Mouse (Mus musculus) intestine, embryonic 16.5 days (tissue): Measurements from ENCODE around the gene Arcn1. TPM values are rescaled to one million over a fixed set of nuclear protein-coding genes. Genes with fewer than 3 reads are reported as not detected.

Experiments
- ATAC-seq: fragments of 200-750 bp; cut with Nextera tagmentation; 2 replicates; pipeline ENCODE4 v1.8.0; 2017; ENCODE audit warnings: moderate TSS enrichment, moderate library complexity
- H3K27ac ChIP-seq: fragments of 300-500 bp; sonication (generic); 2 replicates; pipeline ENCODE4 v1.5.1; 2014; ENCODE audit warnings: mild to moderate bottlenecking, low read length
- H3K27me3 ChIP-seq: fragments of 300-500 bp; sonication (generic); replicated peaks from 2 replicates; pipeline ENCODE4 v1.6.1; 2014; ENCODE audit warnings: low read length, control low read depth, mixed read lengths; ENCODE audit not compliant: control insufficient read depth, insufficient read depth
- H3K36me3 ChIP-seq: fragments of 300-500 bp; sonication (generic); 2 replicates; pipeline ENCODE4 v1.6.1; 2014; ENCODE audit warnings: low read length, control low read depth; ENCODE audit not compliant: control insufficient read depth, insufficient read depth
- H3K4me1 ChIP-seq: fragments of 300-500 bp; sonication (generic); 2 replicates; pipeline ENCODE4 v1.6.1; 2014; ENCODE audit warnings: low read length, control low read depth, mixed read lengths; ENCODE audit not compliant: control insufficient read depth, insufficient read depth
- H3K4me2 ChIP-seq: fragments of 300-500 bp; sonication (generic); 2 replicates; pipeline ENCODE4 v1.6.1; 2014; ENCODE audit warnings: low read depth, low read length, control low read depth
- H3K4me3 ChIP-seq: fragments of 300-500 bp; sonication (generic); 2 replicates; pipeline ENCODE4 v1.5.1; 2014; ENCODE audit warnings: mild to moderate bottlenecking, low read length
- H3K9ac ChIP-seq: fragments of 300-500 bp; sonication (generic); 2 replicates; pipeline ENCODE4 v1.6.1; 2014; ENCODE audit warnings: low read depth, low read length
- H3K9me3 ChIP-seq: fragments of 300-500 bp; sonication (generic); 2 replicates; pipeline ENCODE4 v1.6.1; 2016; ENCODE audit warnings: low read length, control low read depth; ENCODE audit not compliant: control insufficient read depth
- WGBS: fragments of 180-500 bp; shearing (Covaris S2); extraction: QIAGEN DNeasy Blood & Tissue Kit; methylation state at CpG from one replicate; pipeline ENCODE4 v1.1.7; 2014; 5-methylcytosine and 5-hydroxymethylcytosine counted together
- polyA plus RNA-seq: library from polyadenylated mRNA; unstranded; fragments of >200 nt; fragmentation: Nextera tagmentation; extraction: Ambion mirVana; gene quantifications from 2 replicates; pipeline ENCODE4 v1.2.1, GENCODE M21; 2015

The Arcn1 gene
- polyA plus RNA-seq = 187 and 196 TPM in 2 replicates

- Histone ChIP-seq H3K36me3 (no peaks in the 10 kb centered on the region), H3K9ac (peak within 1 kb of the TSS; percentile 95), H3K9me3 (no peaks in the 10 kb centered on the region), H3K27ac (peak within 1 kb of the TSS; percentile 96), H3K27me3 (no peaks in the 10 kb centered on the region), H3K4me3 (peak within 1 kb of the TSS; percentile 94), H3K4me1 (peaks cover 19% of the 10 kb centered on the region), H3K4me2 (peak within 1 kb of the TSS; percentile 56)
- ATAC-seq = peak; percentile 90
- under 1% methylated on average over 82 of the region's 82 CpGs for WGBS
These were observed at the start of gene Arcn1, which contains the start of gene Ift46 for GRCm38 (mm10) chr9:44767101-44768028. Arcn1 (minus strand) TSS chr9:44767845. Ift46 (plus strand) TSS chr9:44767908.

- H3K9ac ChIP-seq = no peak overlapping the region
- no peak overlapping the region for H3K4me2 ChIP-seq
- H3K9me3 ChIP-seq = no peaks in the 10 kb centered on the region
- peaks cover 30% of the 10 kb centered on the region for H3K36me3 ChIP-seq
- H3K4me3 ChIP-seq = no peak overlapping the region
- WGBS = 94% methylated on average over 8 of the region's 8 CpGs
- no peak overlapping the region for H3K27ac ChIP-seq
- no peaks in the 10 kb centered on the region for H3K27me3 ChIP-seq
- no peaks in the 10 kb centered on the region for H3K4me1 ChIP-seq
- no peak for ATAC-seq
These were observed 46.5 kb upstream of the Arcn1 start for GRCm38 (mm10) chr9:44814179-44814578.

DNA sequence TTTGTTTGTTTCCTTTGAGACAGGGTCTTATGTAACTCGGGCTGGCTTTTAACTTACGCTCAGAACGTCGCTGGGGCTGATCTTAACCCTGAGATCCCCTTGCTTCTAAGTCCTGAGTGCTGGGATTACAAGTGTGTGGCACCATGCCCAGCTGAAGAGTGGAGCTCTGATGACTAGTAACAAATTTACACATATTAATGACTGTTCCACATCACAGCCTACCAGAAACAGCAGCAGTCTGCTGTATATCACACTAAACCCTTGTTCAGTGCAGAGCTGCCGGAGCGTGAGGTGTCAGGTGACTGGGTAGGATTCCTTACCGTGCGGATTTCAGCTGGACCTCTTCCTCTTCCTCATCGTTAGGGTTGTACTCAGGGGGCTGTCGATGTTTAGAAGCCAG, 42.7 kb upstream of the Arcn1 start:
- 93% methylated on average over 10 of the region's 10 CpGs for WGBS
- H3K27ac ChIP-seq = no peak overlapping the region
- no peak overlapping the region for H3K4me3 ChIP-seq
- no peaks in the 10 kb centered on the region for H3K4me1 ChIP-seq
- no peaks in the 10 kb centered on the region for H3K27me3 ChIP-seq
- peaks cover 24% of the 10 kb centered on the region for H3K36me3 ChIP-seq
- no peak for ATAC-seq
- H3K4me2 ChIP-seq = no peak overlapping the region
- no peak overlapping the region for H3K9ac ChIP-seq
- H3K9me3 ChIP-seq = no peaks in the 10 kb centered on the region

- no peaks in the 10 kb centered on the region for H3K27me3 ChIP-seq
- peaks cover 15% of the 10 kb centered on the region for H3K36me3 ChIP-seq
- 96% methylated on average over 10 of the region's 10 CpGs for WGBS
- H3K4me2 ChIP-seq = no peak overlapping the region
- H3K27ac ChIP-seq = no peak overlapping the region
- H3K4me3 ChIP-seq = no peak overlapping the region
- no peaks in the 10 kb centered on the region for H3K4me1 ChIP-seq
- H3K9ac ChIP-seq = no peak overlapping the region
- no peak for ATAC-seq
- no peaks in the 10 kb centered on the region for H3K9me3 ChIP-seq
These were observed 40.1 kb upstream of the Arcn1 start for GRCm38 (mm10) chr9:44807778-44808177.

- Histone ChIP-seq H3K27ac (no peak overlapping the region), H3K9ac (no peak overlapping the region), H3K4me2 (no peak overlapping the region), H3K4me3 (no peak overlapping the region), H3K9me3 (no peaks in the 10 kb centered on the region), H3K4me1 (no peaks in the 10 kb centered on the region), H3K36me3 (peaks cover 15% of the 10 kb centered on the region), H3K27me3 (no peaks in the 10 kb centered on the region)
- ATAC-seq = no peak
- 68% methylated on average over 5 of the region's 5 CpGs for WGBS
These were observed 39.5 kb upstream of the Arcn1 start for GRCm38 (mm10) chr9:44807141-44807540.

DNA sequence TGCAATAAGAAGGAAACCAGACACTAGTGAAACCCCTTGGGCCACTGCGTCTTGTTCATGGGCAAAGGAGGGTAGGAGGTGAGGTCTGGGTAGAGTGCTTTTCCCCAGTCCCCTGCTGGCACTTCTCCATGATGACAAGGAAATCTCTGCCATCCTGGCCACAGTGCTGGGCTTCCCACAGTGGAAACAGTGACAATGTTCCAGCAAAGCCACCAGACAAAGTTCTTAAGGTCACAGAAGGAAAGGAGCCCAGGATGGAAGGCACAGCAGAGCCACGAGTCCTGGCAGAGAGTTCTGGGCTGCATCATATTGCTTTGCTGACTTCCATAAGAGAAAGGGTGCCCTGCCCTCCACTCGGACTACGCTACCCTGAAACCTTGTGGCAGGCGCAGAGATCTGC, 37.9 kb upstream of the Arcn1 start:
- H3K36me3 ChIP-seq = peaks cover 13% of the 10 kb centered on the region; the same call in 1 of the 2 replicates
- peaks cover 3% of the 10 kb centered on the region; the same call in 1 of the 2 replicates for H3K4me1 ChIP-seq
- no peak overlapping the region for H3K27ac ChIP-seq
- ATAC-seq = no peak
- no peaks in the 10 kb centered on the region for H3K9me3 ChIP-seq
- H3K4me2 ChIP-seq = no peak overlapping the region
- H3K27me3 ChIP-seq = no peaks in the 10 kb centered on the region
- no peak overlapping the region for H3K4me3 ChIP-seq
- 91% methylated on average over 5 of the region's 5 CpGs for WGBS
- no peak overlapping the region for H3K9ac ChIP-seq

DNA sequence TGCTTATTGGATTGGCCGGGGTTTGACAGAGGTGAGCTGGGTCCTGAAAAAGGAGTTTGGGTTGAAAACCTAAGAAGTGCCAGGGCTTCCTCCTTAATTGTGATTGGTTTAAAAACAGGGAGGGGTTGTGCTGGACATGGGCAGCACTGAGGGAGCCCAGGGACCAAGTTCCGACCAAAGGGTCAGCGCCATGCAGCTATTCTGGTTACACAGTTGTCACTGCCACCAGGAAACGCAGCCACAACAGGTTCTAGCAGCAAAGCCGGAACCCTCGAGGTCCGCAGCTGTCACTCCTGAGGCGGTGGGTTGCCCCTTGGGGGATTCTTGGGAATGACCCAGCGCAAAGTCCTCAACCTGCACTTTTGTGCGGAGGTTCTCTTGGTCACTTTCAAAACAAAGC, 37.0 kb upstream of the Arcn1 start:
- Histone ChIP-seq H3K36me3 (peaks cover 13% of the 10 kb centered on the region; the same call in 1 of the 2 replicates), H3K4me3 (no peak overlapping the region), H3K27me3 (no peaks in the 10 kb centered on the region), H3K4me1 (peaks cover 8% of the 10 kb centered on the region), H3K9ac (no peak overlapping the region), H3K9me3 (no peaks in the 10 kb centered on the region), H3K4me2 (no peak overlapping the region), H3K27ac (no peak overlapping the region)
- WGBS = 92% methylated on average over 10 of the region's 10 CpGs
- ATAC-seq = no peak

- 58% methylated on average over 4 of the region's 4 CpGs for WGBS
- Histone ChIP-seq H3K9ac (no peak within 1 kb of the TSS), H3K36me3 (peaks cover 5% of the 10 kb centered on the region; the same call in 1 of the 2 replicates), H3K9me3 (no peaks in the 10 kb centered on the region), H3K4me1 (peaks cover 16% of the 10 kb centered on the region), H3K27ac (no peak within 1 kb of the TSS), H3K27me3 (no peaks in the 10 kb centered on the region), H3K4me3 (no peak within 1 kb of the TSS), H3K4me2 (no peak within 1 kb of the TSS)
- ATAC-seq = no peak
These were observed 35.3 kb upstream of the Arcn1 start, which contains the start of gene Ttc36 for GRCm38 (mm10) chr9:44802808-44803450. Ttc36 (minus strand) TSS chr9:44803072.

- H3K9me3 ChIP-seq = no peaks in the 10 kb centered on the region
- peaks cover 2% of the 10 kb centered on the region; the same call in 1 of the 2 replicates for H3K36me3 ChIP-seq
- 76% methylated on average over 6 of the region's 6 CpGs for WGBS
- no peak overlapping the region for H3K27ac ChIP-seq
- no peak overlapping the region for H3K4me2 ChIP-seq
- H3K4me1 ChIP-seq = peaks cover 17% of the 10 kb centered on the region
- no peak overlapping the region for H3K9ac ChIP-seq
- no peak for ATAC-seq
- no peaks in the 10 kb centered on the region for H3K27me3 ChIP-seq
- no peak overlapping the region for H3K4me3 ChIP-seq
These were observed 34.0 kb upstream of the Arcn1 start for GRCm38 (mm10) chr9:44801669-44802068.
